Mouse (Mus musculus): ENCODE data around the gene Endou. TPM values are rescaled to one million over a fixed set of nuclear protein-coding genes. Genes with fewer than 3 reads are reported as not detected.

Gene Endou
- polyA plus RNA-seq, 1 experiment from 2014 or later: 0.12 TPM

GRCm38 (mm10) chr15:97665770-97666456, 65.2 kb downstream of the Endou start:
- Histone ChIP-seq H3K9me3 (no peaks in the 10 kb centered on the region), H3K4me1 (peaks cover 11% of the 10 kb centered on the region), H3K27ac (no peak overlapping the region), H3K4me3 (no peak overlapping the region), H3K36me3 (replicated peaks) (0 out of 2 replicates have a peak, but pooled peaks cover under 1% of the 10 kb centered on the region), H3K27me3 (ENCODE audit: poor library complexity, severe bottlenecking) (no peaks in the 10 kb centered on the region)
- WGBS: 79% methylated on average over 25 of the region's 25 CpGs
- no peak for DNase-seq (ENCODE audit: extremely low spot score, low spot score)

GRCm38 (mm10) chr15:97664981-97665668, 66.0 kb downstream of the Endou start:
- no peak overlapping the region for H3K27ac ChIP-seq
- H3K9me3 ChIP-seq: no peaks in the 10 kb centered on the region
- peaks cover 11% of the 10 kb centered on the region for H3K4me1 ChIP-seq
- no peak for DNase-seq (ENCODE audit: extremely low spot score, low spot score)
- WGBS: 61% methylated on average over 16 of the region's 16 CpGs
- no peaks in the 10 kb centered on the region for H3K36me3 ChIP-seq (replicated peaks)
- H3K4me3 ChIP-seq: no peak overlapping the region
- no peaks in the 10 kb centered on the region for H3K27me3 ChIP-seq (ENCODE audit: poor library complexity, severe bottlenecking)

- Histone ChIP-seq H3K9me3 (no peaks in the 10 kb centered on the region), H3K4me1 (peaks cover 11% of the 10 kb centered on the region), H3K27me3 (ENCODE audit: poor library complexity, severe bottlenecking) (no peaks in the 10 kb centered on the region), H3K4me3 (peak overlapping the region; percentile 58), H3K36me3 (replicated peaks) (no peaks in the 10 kb centered on the region), H3K27ac (peak overlapping the region; percentile 75)
- peak; percentile 67 for DNase-seq (ENCODE audit: extremely low spot score, low spot score)
- 11% methylated on average over 19 of the region's 19 CpGs for WGBS
Measured at GRCm38 (mm10) chr15:97663750-97664406, 67.3 kb downstream of the Endou start.

Other genes starting within 250 kb of the Endou start
- gene Rpap3, start 25.5 kb downstream of the Endou start, polyA plus RNA-seq (2016; fragmentation: Nextera tagmentation; extraction: Ambion mirVana): 40.7 and 41.9 TPM in 2 replicates
- 5.4 and 6.3 TPM in 2 replicates for gene Rapgef3, start 36.6 kb upstream of the Endou start, polyA plus RNA-seq (2016; fragmentation: Nextera tagmentation; extraction: Ambion mirVana)
- gene Slc48a1, start 47.2 kb upstream of the Endou start, polyA plus RNA-seq (2016; fragmentation: Nextera tagmentation; extraction: Ambion mirVana): 28.7 and 32.2 TPM in 2 replicates
- gene Hdac7, start 113.2 kb upstream of the Endou start, polyA plus RNA-seq (2016; fragmentation: Nextera tagmentation; extraction: Ambion mirVana): 21.6 and 25.3 TPM in 2 replicates
- 0.49 and 0.67 TPM in 2 replicates for gene Vdr, start 179.3 kb upstream of the Endou start, polyA plus RNA-seq (2016; fragmentation: Nextera tagmentation; extraction: Ambion mirVana)
- gene Tmem106c, start 232.9 kb upstream of the Endou start, polyA plus RNA-seq (2016; fragmentation: Nextera tagmentation; extraction: Ambion mirVana): 39.2 and 43.2 TPM in 2 replicates

Measured in forebrain, embryonic 10.5 days (tissue).